Mouse (Mus musculus) cerebellum, adult 11-12 months (tissue): ENCODE measurements around the gene Ccdc183.

Source experiments
- DNase-seq: peaks from one replicate; pipeline ENCODE4 v3.0.0; 2022

The Ccdc183 gene

GRCm38 (mm10) chr2:25602526-25602925 lies 15.0 kb downstream of the Ccdc183 start:
- DNase-seq, result no peak

DNA sequence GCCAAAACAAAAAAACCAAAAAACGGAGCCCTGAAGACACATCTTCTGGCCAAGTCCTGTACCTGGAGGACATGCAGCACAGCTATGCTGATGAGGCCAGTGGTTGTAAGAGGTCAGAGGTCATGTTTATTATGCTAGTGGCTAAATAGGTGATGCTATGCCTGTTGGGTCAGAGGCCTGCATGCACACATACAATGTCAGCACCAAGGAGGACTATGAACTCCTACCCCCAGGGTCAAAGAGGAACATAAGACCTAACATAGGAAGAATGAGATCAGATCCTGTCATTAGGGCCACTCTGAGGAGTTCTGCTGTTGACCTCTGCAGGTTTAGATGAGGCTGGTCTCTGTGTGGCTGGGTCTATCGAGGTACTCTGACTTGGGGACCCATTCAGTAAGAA lies 17.4 kb downstream of the Ccdc183 start:
- DNase-seq, result no peak

DNA sequence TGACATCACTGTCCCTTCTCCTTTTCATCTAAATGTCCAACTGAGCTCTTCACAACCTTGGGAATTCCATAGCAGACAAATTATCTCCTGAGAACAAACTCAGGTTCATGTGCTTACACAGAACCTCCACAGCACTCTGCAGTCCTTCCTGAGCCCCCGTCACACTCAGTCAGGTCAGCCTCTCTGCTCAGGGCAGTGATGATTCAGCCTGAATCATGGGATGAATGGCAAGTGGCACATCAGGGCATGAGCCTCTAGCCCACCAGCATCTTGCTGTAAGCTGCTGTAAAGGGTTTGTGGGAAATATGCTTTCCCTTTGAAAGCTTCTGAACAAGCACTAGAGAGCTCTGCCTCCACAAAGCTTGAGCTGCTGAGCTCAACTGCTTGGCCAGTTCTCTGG lies 18.7 kb downstream of the Ccdc183 start:
- DNase-seq, result no peak

DNA sequence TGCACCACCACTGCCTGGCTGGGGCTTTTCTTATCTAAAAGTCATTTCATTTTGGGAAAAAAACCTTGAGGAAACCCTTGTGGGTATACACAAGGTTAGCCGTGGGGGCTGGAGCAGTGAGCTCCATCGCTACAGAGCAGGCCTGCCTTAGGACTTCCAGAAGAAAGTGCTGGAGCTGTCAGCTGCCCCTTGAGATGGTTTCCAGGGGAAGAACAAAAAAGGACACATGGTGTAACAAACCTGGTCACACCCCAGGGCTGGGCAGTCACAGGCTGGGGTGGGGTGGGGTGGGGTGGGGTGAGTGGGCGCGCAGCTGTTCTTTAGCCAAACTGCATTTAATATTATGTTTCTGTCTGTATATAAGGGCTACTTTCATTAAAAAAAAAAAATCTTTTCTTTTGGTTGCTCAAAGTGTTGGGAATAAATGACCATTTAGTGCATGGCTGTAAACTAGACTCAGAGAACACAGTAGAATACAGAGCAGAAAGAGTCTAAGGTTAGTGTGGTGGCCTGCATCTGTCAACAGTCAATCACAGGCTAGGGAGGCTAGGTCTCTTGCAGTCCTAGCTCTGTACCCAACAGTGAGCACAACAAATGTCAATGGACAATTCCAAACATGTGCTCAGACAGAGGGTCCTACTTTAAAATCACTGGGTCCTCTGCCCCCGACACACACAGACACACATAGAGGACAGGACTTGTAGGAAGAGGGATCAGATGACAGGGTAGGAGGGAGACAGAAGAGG lies 20.5 kb downstream of the Ccdc183 start:
- DNase-seq, result no peak

DNA sequence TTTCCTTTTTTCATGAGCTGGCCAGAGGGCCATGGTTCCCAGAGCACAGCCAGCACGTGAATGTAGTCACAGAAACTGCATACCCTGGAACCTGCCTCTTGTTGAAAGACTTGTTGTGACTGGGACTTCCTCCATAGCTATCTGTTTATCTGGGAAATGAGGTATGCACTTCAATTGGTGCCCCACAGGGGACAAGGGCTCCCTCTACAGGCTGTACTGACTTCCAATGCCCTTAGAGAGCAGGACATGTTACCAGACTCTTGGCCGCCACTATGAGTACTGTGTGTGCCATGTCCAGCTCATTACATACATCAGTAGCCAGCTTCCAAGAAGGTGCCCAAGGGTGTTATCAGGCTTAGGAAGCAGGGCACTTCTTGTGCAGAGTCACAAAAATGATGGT lies 25.6 kb downstream of the Ccdc183 start:
- no peak for DNase-seq

DNA sequence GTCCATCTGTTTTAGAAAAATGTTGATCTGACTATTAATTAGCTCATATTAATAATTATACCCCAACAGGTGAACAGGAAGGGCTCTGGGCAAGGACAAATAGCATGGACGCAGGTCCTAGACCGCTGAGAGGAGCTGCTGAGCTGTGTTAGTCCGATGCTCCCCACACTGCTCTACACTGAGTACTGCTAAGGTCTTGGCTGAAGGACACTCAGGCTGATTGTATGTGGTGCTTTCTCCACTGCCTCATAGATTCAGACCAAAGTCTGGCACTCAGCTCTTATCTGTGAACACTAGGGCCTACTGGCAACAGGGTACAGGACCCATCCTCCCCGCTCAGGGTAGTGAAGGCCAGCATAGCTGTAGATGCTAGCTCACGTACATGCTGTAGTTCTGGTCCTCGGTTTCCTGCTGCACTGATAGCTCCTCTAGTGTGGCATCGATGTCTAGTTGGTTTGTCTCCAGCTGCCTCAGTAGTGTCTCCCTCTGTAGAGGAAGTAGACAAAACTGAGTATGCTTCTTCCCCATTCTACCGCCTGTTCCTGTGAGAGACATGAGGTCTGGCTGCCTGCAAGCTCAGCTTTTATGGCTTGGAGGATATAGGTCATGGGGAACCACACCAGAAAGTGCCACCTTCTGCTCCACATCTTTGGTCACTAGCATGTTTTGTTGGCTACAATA lies 29.1 kb downstream of the Ccdc183 start:
- DNase-seq, result no peak

- DNase-seq, result no peak
Measured at GRCm38 (mm10) chr2:25587290-25587689, 30.2 kb downstream of the Ccdc183 start.

- peak; percentile 54 for DNase-seq
Measured at GRCm38 (mm10) chr2:25585601-25586000, 31.9 kb downstream of the Ccdc183 start.

- peak; percentile 50 for DNase-seq
Measured at GRCm38 (mm10) chr2:25584856-25585255, 32.6 kb downstream of the Ccdc183 start.

- peak; percentile 63 for DNase-seq
Measured at GRCm38 (mm10) chr2:25584152-25584551, 33.3 kb downstream of the Ccdc183 start.

GRCm38 (mm10) chr2:25583571-25583970 lies 33.9 kb downstream of the Ccdc183 start:
- DNase-seq, result peak; percentile 68

DNA sequence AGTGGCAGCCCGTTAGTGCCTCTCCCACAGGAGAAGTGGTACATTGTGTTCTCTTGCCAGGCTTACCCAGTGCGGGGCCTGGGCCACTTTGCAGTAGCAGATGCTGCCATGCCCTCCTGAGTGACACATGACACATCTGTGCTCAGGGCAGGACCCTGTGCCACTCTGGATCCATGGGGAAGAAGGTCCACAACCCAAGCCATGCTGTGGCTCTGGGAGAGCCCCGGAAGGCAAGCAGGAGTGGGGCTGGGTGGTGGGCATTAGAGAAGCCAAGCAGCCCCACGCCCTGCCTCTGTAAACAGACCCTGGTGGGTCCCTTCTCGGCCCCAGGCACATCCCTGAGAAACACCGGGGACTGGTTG lies 34.4 kb downstream of the Ccdc183 start:
- DNase-seq, result peak; percentile 71

GRCm38 (mm10) chr2:25582466-25583119 lies 34.9 kb downstream of the Ccdc183 start:
- peak; percentile 79 for DNase-seq

GRCm38 (mm10) chr2:25581901-25582301 lies 35.6 kb downstream of the Ccdc183 start:
- DNase-seq, result peak; percentile 97

DNA sequence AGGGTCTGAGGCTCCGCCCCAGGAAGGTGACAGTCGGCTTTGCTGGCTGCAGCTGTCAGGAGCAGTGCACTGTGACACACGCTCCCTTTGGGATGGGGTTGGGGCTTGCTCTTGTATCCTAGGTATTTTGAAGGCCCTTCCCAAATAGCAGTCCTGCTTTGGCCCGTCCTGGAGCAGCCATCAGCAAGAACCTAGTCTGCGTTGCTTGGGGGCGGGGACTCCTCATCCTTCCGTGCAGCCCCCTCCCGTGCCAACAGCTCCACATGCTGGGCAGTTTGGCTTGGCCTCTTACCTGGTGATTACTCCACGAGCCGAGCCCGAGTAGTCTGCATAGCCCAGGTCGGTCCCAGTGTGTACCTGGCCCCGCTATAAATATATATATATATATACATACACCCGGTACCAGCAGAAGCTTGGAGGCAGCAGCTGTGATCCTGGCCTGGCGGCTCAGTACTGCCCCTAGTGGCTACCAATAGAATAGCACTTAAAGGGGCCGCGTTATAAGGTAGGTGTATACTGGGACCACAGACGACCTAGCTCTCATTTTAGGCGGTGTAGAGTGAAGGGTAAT lies 36.1 kb downstream of the Ccdc183 start, which contains the start of gene Ajm1:
Gene Ajm1 (minus strand): TSS at position 464 of the 571 bp plus-strand sequence.
- peak; percentile 91 for DNase-seq

DNA sequence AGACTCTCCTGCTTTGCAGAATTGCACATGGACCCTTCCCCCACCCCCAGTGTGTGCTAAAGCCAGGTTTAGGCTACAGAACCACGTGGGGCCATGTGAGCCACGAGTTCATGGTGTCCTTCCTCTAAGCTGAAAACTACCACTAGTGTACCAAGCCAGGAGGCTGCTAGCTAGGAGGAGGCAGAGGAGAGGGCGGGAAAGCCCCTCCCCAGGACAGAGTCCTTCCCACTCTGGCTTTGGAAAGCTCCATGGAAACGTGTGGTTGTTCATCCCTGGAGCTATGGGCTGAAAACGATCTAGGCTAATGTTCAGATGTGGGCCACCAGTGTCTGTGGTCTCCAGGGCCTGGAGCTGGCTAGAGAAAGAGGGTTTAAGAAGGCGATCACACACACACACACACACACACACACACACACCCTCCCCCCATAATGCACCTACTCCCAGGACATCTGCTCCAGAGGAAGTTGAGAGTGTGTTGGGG lies 36.8 kb downstream of the Ccdc183 start:
- peak; percentile 71 for DNase-seq

GRCm38 (mm10) chr2:25579737-25580460 lies 37.6 kb downstream of the Ccdc183 start:
- peak; percentile 84 for DNase-seq

DNA sequence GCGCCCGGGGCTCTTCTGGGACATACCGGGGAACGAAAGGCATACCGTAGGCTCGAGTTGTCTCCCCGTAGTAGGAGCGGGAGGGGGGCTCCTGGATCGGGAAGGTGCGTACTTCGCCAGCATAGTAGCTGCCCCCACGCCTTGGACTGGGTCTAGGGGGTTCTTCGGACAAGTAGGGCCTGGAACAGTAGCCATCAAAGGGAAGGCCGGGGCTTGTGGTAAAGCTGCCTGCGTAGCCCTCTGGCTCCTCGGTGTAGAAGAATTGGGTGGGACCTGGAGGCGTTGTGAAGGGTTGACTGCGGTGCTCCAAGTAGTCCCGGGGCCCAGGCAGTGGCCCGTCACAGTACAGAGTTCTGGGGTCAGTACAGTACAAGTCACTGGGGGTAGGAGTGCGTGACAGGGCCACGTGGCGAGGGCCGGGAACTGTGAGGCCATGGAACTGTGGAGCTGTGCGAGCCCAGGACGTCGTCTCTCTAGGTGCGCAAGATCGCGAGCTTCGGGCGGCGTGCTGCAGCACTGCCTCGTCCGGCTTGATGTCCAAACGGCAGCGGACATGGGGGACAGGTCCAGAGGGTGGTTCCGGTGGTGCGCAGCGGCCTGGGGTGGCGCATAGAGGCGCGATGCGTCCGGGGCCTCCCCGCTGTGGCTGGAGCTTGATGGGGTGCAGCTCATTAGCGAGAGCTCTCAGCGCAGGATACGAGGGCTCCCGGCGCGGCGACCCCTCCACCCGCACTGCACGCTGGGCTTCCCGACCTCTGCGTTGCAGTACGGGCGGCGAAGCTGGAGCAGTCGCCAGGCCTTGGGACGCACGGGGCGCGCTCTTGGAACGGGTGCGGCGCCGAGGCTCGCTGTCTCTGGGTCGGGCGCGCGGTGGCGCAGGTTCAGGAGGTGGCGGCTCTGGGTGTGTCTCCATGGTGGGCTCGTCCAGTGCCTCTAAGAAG lies 38.4 kb downstream of the Ccdc183 start:
- DNase-seq, result no peak

- DNase-seq, result peak; percentile 63
Measured at GRCm38 (mm10) chr2:25577951-25578795, 39.3 kb downstream of the Ccdc183 start.
